Mouse (Mus musculus): Measurements from ENCODE around the gene 4933417A18Rik. TPM values are rescaled to one million over a fixed set of nuclear protein-coding genes. Genes with fewer than 3 reads are reported as not detected.
"Not testable (repeated sequence)": the region's sequence is repeated elsewhere in the genome, so short reads cannot be mapped to it uniquely, and the experiment has no call there.

The 4933417A18Rik gene
- total RNA-seq, 2 experiments from 2014 or later, result not detected

- intact Hi-C loops (cut with DNase I; ENCODE audit: low total_unique reads), result loop anchor here (10.0 kb wide), 1 partner anchor 52 kb away; the partner anchor contains the start of gene Eci2
- DNase-seq, result not testable (repeated sequence)
These were observed 48.2 kb downstream of the 4933417A18Rik start for GRCm38 (mm10) chr13:34972456-34972855.

GRCm38 (mm10) chr13:34973149-34973548, 48.9 kb downstream of the 4933417A18Rik start:
- intact Hi-C loops (cut with DNase I; ENCODE audit: low total_unique reads), result loop anchor here (10.0 kb wide), 1 partner anchor 52 kb away; the partner anchor contains the start of gene Eci2
- DNase-seq, result no peak

DNA sequence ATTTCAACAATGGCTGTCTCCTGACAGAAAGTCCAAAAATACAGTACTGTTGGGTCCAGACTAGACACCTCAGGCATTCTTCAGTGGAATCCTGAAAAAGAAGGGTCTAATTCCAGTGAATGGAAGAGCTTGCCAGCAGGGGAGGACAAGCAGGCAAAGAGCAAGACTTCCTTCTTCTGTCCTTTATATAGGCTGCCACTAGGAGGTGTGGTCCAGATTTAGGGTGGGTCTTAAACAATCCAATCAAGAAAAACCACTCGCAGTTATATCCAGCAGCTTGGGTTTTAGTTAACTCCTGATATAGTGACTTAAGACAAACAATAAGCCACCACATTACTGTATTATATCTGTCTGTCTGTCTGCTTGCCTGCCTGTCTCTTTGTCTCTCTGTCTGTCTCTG, 49.6 kb downstream of the 4933417A18Rik start:
- DNase-seq, result no peak
- intact Hi-C loops (cut with DNase I; ENCODE audit: low total_unique reads), result loop anchor here (10.0 kb wide), 1 partner anchor 51 kb away; the partner anchor contains the start of gene Eci2

GRCm38 (mm10) chr13:34976116-34976515, 51.9 kb downstream of the 4933417A18Rik start:
- intact Hi-C loops (cut with DNase I; ENCODE audit: low total_unique reads), result loop anchor here (10.0 kb wide), 1 partner anchor 49 kb away; the partner anchor contains the start of gene Eci2
- DNase-seq, result no peak

DNA sequence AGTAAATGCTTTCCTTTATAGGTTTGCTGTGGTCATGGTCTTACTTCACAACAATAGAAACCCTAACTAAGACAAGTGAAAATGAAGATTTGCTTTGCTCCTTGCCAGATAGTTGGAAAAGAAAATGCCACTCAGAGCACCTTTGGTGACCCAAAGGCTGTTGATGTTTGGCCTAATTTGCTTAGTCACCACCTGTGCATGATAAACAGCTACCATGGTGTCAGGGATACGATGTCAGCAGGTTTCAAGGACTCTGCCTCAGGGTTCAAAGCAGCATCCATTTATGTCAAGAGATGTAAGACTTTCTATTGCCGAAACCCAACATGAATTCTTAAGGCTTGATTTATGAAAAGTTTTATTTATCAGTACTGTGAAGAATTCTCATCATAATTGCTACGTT, 53.2 kb downstream of the 4933417A18Rik start:
- intact Hi-C loops (cut with DNase I; ENCODE audit: low total_unique reads), result loop anchor here (10.0 kb wide), 1 partner anchor 47 kb away; the partner anchor contains the start of gene Eci2
- DNase-seq, result no peak

- intact Hi-C loops (cut with DNase I; ENCODE audit: low total_unique reads), result loop anchor here (10.0 kb wide), 1 partner anchor 46 kb away; the partner anchor contains the start of gene Eci2
These were observed 54.4 kb downstream of the 4933417A18Rik start for GRCm38 (mm10) chr13:34978635-34979034.

DNA sequence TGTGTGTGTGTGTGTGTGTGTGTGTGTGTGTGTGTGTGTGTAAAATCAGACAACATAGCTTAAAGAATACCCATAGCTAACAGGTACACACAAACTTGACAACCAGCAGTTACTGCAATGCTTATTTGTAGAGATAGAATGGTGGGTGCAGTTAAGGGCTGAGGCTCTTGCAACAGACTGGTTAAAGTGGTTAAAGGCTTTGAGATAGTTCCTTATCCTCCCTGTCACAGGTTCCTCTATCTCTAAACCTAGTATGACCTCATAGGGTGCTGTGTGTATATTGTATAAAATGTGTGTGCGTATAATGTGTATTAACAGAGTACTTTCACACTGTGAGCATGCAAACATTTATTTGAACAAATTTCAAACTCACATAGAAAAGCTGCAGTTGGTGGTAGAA, 59.3 kb downstream of the 4933417A18Rik start:
- intact Hi-C loops (cut with DNase I; ENCODE audit: low total_unique reads); DNase-seq: not testable (repeated sequence)

More at GRCm38 (mm10) chr13:34978635-34979034, 54.4 kb downstream of the 4933417A18Rik start:
- not testable (repeated sequence) for DNase-seq

DNA sequence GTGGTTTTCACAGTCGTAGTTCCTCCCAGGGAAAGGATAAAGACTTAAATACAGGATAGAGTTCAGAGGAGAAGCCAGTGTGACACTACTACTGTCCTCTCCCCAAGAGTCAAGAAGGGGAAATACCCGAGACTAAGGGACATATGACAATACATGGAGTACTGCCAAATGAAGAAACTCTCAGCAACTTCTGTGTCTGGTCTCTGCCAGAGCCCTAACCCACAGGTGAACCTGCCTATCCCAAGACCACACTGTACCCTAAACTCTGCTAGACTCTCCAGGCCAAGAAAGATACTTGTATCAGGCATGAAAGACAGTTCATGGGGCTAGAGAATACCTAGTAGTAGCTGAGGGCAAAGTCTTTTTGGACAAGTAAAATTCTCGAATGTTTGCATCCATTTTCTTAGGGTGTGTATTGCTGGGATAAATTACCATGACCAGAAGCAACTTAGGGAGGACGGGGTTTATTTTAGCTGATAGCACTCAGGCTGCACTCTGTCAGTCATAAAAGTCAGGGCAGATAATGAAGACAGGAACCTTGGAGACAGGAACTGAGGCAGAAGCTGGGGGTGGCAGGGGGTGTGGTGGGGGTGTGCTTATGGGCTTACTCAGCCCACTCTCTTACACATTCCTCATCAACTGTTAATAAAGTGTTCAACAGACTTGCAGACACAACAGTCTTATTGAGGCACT, 67.5 kb downstream of the 4933417A18Rik start:
- no peak for DNase-seq
- intact Hi-C loops (cut with DNase I; ENCODE audit: low total_unique reads), result no loop called here

- intact Hi-C loops (cut with DNase I; ENCODE audit: low total_unique reads), result no loop called here
- no peak for DNase-seq
These were observed 68.9 kb downstream of the 4933417A18Rik start for GRCm38 (mm10) chr13:34993085-34993484.

- no peak for DNase-seq
- intact Hi-C loops (cut with DNase I; ENCODE audit: low total_unique reads), result no loop called here
These were observed 69.4 kb downstream of the 4933417A18Rik start for GRCm38 (mm10) chr13:34993595-34993982.

DNA sequence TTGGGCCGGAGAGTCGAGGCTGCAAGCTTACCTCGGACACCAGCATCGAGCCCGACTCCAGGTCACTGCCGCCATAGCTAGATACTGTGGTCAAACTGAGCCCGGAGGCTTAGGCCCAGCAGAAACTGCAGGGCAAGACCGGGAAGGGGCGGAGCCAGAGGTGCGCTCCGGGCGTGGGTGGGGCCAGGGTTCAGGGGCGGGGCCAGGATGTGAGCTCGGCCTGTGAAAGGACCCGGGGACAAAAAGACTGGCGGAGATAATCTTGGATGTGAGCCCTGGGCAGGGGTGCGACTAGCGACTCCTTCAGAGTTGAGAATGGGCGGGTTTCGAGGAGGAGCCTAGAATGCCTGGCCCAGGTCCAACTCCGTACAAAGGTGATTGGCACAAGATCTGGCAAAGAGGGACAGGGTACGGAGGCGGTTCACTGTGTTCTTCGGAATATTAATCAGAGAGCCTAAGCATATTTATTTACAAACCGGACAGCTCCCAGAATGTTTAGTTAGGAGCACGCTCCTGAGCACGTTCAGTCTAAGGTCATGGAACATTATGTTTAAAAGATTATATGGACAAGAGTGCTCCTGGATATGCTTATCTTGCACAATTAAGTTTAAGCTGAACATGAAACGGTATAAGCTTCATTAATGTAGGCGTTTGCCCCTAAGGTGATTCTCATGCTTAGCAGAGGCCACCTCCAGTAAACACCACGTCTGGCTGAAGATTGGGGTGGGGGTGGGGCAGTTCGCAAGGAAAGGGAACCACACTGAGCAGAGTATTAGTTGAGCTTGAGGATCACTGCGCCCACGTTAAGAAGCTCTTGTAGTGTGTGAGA, 70.0 kb downstream of the 4933417A18Rik start:
- intact Hi-C loops (cut with DNase I; ENCODE audit: low total_unique reads), result no loop called here
- peak; percentile 96 for DNase-seq

GRCm38 (mm10) chr13:34995925-34996324, 71.7 kb downstream of the 4933417A18Rik start:
- DNase-seq, result peak; percentile 5
- intact Hi-C loops (cut with DNase I; ENCODE audit: low total_unique reads), result no loop called here

Other genes starting within 250 kb of the 4933417A18Rik start
- not detected for gene Fam50b, start 189.6 kb upstream of the 4933417A18Rik start, total RNA-seq (2021)
- gene Prpf4b, start 49.1 kb upstream of the 4933417A18Rik start, total RNA-seq (2021), result 10 to 100 TPM; 23.0 to 26.0 TPM
- gene Fam217a, start 99 bp upstream of the 4933417A18Rik start, total RNA-seq (2021), result not detected
- 1 to 10 TPM in 1 of 2 experiments, under 1 TPM in 1; 0.71 to 1.2 TPM for gene Eci3, start 39.4 kb downstream of the 4933417A18Rik start, total RNA-seq (2021)
- 100 to 1,000 TPM in 1 of 2 experiments, 10 to 100 TPM in 1; 94.7 to 124 TPM for gene Eci2, start 102.7 kb downstream of the 4933417A18Rik start, total RNA-seq (2021)